Mouse (Mus musculus): ENCODE results near the gene Ccdc88b.

The Ccdc88b gene

DNA sequence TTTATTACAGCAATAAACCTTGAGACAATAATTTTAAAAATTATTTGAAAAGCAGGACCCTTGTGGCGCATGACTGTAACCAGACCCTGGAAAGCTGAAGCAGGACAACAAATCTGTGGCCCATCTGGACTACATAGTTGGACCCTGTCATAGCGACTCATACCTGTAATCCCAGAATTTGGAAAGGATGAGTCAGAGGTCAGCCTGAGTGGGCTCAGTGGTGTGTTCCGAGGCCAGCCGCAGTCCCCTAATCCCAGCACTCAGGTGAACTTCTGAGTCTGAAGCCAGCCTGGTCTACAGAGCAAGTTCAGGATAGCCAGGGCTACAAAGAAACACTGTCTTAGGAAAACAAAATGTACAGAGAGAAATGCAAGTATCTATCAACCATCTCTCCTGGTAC is 3.4 kb upstream of the Ccdc88b start:
- no peak for TF ChIP-seq GATA4 (IDR thresholded peaks at IDR 0.05; ENCODE audit: insufficient replicate concordance, low read length)

GRCm38 (mm10) chr19:6860706-6861105 is 2.7 kb upstream of the Ccdc88b start:
- no peak for TF ChIP-seq GATA4 (IDR thresholded peaks at IDR 0.05; ENCODE audit: insufficient replicate concordance, low read length)

DNA sequence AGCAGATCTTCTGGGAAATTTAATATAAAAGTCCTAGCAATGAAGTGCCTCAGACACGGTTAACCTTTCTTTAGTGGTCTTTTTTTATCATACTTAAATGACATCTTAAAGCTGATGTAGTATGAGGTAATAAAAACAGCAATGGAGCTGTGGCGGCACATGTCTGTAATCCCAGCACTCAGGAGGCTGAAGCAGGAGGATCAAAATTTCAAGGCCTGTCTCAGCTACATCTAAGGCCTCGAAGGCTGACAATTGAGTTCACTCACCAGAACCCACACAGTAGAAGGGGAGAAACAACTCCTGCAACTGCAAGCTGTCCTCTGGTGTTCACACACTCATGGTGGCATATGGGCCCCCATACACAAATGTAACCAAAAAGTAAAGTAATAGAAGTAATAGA is 2.0 kb upstream of the Ccdc88b start:
- TF ChIP-seq GATA4 (IDR thresholded peaks at IDR 0.05; ENCODE audit: insufficient replicate concordance, low read length) = no peak

DNA sequence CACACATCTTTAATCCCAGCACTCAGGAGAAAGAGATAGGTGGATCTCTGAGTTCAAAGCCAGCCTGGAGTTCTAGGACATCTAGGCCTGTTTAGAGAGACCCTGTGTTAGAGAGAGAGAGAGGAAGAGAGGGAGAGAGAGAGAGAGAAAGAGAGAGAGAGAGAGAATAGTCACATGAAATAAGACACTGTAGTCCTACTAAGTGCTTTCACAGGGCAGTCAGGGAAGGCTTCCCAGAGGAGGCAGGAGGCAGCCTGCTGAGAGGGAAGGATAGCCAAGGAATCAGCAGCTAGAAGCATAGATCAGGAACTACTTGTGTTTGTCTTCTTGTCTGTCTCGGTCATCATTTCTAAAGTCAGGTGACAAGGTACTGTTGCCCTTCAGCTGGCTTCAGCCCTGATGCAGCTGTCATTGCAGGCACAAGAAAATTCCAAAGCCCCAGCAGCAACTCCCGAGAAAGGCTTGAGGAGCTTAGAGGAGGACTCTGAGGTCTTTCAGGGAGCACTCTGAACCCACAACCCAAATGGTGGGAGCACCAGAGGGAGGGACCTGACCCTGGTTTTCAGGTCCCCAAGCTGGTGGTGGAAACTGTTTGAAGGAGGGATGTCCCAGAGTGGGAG is 1.1 kb upstream of the Ccdc88b start:
- no peak for TF ChIP-seq GATA4 (IDR thresholded peaks at IDR 0.05; ENCODE audit: insufficient replicate concordance, low read length)

- TF ChIP-seq GATA4 (IDR thresholded peaks at IDR 0.05; ENCODE audit: insufficient replicate concordance, low read length) = no peak
Observed at GRCm38 (mm10) chr19:6857391-6858005, 513 bp downstream of the Ccdc88b start.

DNA sequence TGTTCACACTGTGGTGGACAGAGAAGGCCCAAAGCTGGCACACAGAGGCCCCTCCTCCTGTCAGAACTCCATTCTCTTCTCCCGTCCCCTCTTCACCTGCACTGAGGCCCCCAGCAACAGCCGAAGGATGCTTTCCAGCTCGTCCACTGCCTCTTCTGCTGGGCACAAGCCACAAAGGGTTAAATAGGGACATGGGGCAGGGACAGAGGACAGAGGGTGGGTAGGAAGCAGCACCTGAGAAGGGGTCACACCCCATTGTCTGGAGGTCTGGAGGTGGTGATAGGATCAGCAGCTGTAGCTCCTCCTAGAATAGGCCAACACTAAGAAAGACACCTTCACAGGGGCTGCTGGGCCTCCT is 1.0 kb downstream of the Ccdc88b start:
- no peak for TF ChIP-seq GATA4 (IDR thresholded peaks at IDR 0.05; ENCODE audit: insufficient replicate concordance, low read length)

- no peak for TF ChIP-seq GATA4 (IDR thresholded peaks at IDR 0.05; ENCODE audit: insufficient replicate concordance, low read length)
Observed at GRCm38 (mm10) chr19:6856281-6857002, 1.6 kb downstream of the Ccdc88b start.

DNA sequence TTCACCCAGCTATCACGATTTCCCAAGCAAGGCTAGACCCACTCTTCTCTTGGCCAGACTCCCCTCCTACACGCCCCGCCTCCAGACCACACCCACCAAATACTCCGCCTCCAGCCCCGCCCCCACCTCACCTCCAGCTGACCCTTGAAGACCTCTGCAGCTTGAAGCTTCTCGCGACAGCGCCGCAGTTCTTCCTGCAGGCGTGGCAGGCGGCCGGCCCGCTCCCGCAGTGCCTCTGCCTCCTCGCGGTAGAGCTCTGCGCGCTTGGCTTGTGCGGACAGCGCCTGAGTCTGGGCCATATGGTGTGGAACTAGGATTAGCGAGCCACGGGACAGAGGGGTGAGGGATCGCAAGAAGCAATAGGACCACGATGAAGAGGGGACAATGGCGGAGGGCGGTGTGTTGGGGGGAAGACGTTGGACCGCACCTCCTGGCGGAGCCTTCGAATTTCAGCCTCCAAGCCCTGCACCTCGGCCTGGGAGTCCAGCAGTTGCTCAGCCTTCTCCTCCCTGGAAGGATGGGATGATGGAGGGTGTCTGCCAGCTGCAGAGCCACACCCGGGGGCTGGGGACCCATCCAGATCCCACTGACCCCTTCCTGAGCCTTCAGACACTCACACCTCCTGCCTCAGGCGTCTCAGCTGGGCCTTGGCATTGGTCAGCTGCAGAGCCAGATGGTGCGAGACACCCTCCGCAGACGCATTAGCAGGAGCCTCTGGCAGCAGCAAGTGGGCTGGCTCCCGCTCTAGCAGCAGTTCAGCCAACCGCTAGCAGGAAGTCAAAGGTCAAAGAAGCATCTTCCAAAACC is 2.6 kb downstream of the Ccdc88b start:
- TF ChIP-seq GATA4 (IDR thresholded peaks at IDR 0.05; ENCODE audit: insufficient replicate concordance, low read length) = no peak

GRCm38 (mm10) chr19:6854658-6855057 is 3.4 kb downstream of the Ccdc88b start:
- no peak for TF ChIP-seq GATA4 (IDR thresholded peaks at IDR 0.05; ENCODE audit: insufficient replicate concordance, low read length)

GRCm38 (mm10) chr19:6853903-6854302 is 4.1 kb downstream of the Ccdc88b start:
- TF ChIP-seq GATA4 (IDR thresholded peaks at IDR 0.05; ENCODE audit: insufficient replicate concordance, low read length) = no peak

DNA sequence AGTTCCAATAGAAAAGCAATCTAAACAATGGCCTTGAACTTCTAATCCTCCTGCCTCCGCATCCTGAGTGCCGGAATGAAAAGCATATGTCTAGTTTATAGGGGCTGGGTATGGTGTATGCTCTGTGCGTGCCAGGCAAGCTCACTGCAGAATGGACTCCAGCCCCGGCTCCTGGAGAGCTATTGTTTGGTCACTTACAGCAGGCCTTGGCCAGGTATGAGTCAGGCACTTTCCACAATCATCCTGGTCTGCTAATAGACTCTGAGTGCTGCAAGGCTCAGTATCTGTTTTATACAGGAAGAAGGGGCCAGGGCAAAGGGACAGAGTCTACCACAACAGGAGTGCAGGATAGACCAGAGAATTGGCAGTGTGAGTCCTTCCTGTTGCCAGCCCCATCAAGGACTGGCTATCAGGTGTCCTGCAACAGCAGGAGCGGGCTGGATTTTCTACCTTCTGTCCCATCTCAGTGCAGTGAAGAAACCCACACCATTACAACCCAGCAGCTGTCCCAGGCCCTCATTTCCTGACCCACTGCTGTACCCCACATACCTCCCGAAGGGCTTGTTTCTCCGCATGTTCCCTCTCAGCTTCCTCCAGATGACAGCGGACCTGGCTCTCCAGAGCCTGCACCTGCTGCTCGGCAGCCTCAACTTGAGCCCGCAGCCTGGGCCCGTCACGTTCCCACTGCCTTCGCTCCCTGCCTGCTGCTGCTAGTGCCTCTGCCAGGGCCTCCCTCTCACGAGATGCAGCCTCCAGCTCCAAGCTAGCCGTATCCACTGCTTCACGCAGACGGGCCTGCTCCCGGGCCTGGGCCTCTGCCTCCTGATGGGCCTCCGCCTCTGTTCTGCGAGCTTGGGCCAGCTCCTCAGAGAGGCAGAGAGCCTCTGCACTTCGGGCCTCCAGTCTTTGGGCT is 5.4 kb downstream of the Ccdc88b start:
- no peak for TF ChIP-seq GATA4 (IDR thresholded peaks at IDR 0.05; ENCODE audit: insufficient replicate concordance, low read length)

- TF ChIP-seq GATA4 (IDR thresholded peaks at IDR 0.05; ENCODE audit: insufficient replicate concordance, low read length) = no peak
Observed at GRCm38 (mm10) chr19:6851497-6851896, 6.5 kb downstream of the Ccdc88b start.

- TF ChIP-seq GATA4 (IDR thresholded peaks at IDR 0.05; ENCODE audit: insufficient replicate concordance, low read length) = no peak
Observed at GRCm38 (mm10) chr19:6849506-6850068, 8.4 kb downstream of the Ccdc88b start.

DNA sequence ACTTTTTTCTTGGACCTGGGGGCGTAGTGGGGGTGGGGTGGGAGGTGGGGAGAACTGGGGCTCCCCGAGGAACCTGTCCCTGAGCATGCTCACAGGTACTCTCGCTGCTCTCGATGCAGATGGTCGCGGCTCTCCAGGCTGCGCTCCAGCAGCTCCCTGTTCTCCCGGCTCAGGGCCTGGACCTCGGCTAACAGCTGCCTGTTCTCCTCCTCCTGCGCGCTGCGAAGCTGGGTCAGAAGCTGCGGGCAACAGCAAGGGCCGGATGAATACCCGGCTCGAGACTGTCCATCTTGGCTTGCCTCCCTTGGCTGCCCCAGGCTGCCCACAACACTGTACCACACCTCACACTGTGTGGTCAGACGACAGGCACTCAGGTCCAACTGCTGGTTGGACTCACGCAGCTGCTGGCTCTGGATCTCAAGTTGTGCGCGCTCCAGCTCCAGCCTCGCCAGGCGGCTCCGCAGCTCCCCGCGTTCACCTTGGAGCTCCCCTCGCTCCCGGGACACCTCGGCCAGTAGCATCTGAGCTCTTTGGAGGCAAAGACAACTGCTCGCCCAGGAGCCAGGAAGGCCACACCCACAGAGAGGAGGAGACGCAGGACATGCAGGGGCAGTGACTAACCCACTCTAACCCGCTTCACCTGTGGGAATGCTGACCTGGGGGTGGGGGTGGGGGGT is 10.0 kb downstream of the Ccdc88b start:
- no peak for TF ChIP-seq GATA4 (IDR thresholded peaks at IDR 0.05; ENCODE audit: insufficient replicate concordance, low read length)

Data from liver, adult (tissue).